Mouse (Mus musculus): ENCODE measurements at regions not wholly inside any gene's neighbourhood (a gene's known extent, or its start where the extent isn't known, plus 50 kb on each side); places are given as distances from the start of the nearest gene placed in this dataset.
A peak's percentile ranks its signal among the peaks of the same experiment; 100 is the strongest.

DNA sequence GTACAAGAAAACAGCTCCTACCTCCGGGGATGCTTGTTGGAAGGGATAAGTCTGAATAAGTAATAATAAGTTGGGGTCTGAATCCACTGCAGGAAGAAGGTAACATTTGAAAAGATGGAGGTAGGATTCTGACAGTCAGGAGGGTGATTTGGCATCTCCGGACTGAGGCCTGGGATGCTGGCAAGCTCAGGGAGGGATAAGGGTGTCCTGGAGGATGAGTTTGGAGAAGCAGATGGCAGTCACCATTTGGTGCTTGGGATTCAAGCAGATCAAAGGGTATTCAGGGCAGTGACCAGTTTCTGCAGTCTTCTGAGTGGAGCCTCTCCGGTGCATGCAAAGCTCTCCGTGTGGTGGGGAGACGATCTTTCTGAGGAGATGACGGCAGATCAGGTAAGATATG is 62.9 kb upstream of the Gm2310 start:
- no peak overlapping the region for H3K9ac ChIP-seq
- H3K36me3 ChIP-seq, result no peaks in the 10 kb centered on the region
- no peaks in the 10 kb centered on the region for H3K4me1 ChIP-seq
- no peaks in the 10 kb centered on the region for H3K9me3 ChIP-seq
- ATAC-seq (ENCODE audit: extremely low read depth, insufficient number of reproducible peaks, low FRiP score, low TSS enrichment), result no peak
- H3K4me2 ChIP-seq, result no peak overlapping the region
- no peak overlapping the region for H3K4me3 ChIP-seq
- H3K27me3 ChIP-seq (replicated peaks), result peaks cover 23% of the 10 kb centered on the region
- 49% methylated on average over 6 of the region's 6 CpGs for WGBS
- H3K27ac ChIP-seq (replicated peaks), result no peak overlapping the region

DNA sequence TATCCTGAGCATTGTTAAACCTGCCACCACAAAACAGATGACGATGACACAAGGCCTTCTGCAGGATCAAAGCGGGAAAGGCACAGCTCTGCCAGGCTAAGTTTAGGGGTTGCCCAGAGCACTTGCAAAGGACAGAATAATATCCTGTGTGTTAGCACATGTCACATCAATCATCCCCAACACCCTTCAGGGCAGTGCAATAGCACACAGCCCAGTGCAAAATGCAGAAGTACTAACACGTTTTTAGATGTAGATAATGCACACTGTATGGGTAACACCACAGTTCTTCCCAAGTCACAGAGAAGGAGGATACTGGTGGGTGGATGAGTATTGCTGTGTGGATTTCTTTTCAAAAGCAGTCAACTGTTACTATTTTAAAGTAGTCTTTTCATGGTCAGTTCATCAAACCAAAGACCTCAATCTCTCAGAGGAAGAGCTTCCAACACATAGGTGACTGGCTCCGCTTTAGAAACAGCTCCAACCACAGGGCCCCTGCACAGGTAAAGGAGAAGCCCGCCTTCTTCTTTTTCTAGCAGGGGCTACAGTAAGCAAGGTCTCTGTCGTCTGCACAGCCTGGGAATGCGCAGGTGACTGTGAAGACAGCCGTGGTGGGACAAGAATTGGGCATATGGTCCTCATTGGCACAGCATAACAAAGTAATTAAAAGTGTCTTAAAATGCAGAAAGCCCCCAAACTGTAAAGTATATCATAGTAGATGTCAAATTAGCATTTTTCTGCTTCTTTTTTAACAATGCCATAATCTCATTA is 61.6 kb upstream of the Gm2310 start:
- no peak for ATAC-seq (ENCODE audit: extremely low read depth, insufficient number of reproducible peaks, low FRiP score, low TSS enrichment)
- H3K4me1 ChIP-seq, result no peaks in the 10 kb centered on the region
- peaks cover 23% of the 10 kb centered on the region for H3K27me3 ChIP-seq (replicated peaks)
- no peak overlapping the region for H3K27ac ChIP-seq (replicated peaks)
- no peak overlapping the region for H3K4me2 ChIP-seq
- H3K36me3 ChIP-seq, result no peaks in the 10 kb centered on the region
- 61% methylated on average over 8 of the region's 8 CpGs for WGBS
- H3K4me3 ChIP-seq, result no peak overlapping the region
- no peak overlapping the region for H3K9ac ChIP-seq
- no peaks in the 10 kb centered on the region for H3K9me3 ChIP-seq

DNA sequence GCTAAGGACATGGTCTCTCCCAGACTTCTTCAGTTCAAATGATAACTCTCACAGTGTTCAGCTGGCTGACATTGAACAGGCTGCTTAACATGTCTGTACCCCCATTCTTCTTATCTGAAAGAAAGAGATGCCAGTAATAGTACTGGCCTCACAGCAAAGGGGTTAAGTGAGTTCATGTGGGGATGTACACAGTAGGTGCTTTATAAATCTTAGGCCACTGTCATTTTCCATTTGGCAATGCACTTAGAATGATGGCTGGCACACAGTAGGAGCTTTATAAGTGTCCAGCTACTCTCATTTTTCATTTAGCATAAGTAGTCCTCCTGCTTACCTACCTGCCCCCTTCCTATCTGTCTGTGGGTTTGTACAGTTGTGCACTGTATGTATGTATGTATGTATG is 60.3 kb upstream of the Gm2310 start:
- Histone ChIP-seq H3K9ac (no peak overlapping the region), H3K9me3 (no peaks in the 10 kb centered on the region), H3K4me1 (no peaks in the 10 kb centered on the region), H3K36me3 (no peaks in the 10 kb centered on the region), H3K27ac (replicated peaks) (no peak overlapping the region), H3K4me2 (no peak overlapping the region), H3K27me3 (replicated peaks) (peaks cover 23% of the 10 kb centered on the region), H3K4me3 (no peak overlapping the region)
- no peak for ATAC-seq (ENCODE audit: extremely low read depth, insufficient number of reproducible peaks, low FRiP score, low TSS enrichment)

DNA sequence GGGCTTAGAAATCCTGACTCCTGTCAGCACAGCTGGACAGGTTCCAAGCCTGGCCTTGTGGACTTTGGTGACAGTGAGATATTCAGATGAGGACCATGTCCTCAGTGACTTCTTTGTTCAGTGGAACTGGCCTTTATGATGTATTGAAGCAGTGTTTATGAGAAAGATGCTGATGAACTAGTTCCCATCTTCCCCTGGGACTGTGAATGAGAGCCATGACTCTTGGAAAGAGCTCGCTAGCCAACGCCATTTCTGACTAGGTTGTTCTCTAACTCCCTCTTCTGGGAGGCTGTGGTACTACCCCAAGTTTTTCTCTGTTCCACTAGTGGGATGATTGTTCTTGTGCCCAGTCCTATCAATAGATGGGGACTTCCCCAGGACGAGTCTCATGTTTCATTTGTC is 57.7 kb upstream of the Gm2310 start:
- Histone ChIP-seq H3K4me3 (no peak overlapping the region), H3K4me2 (no peak overlapping the region), H3K27me3 (replicated peaks) (peaks cover 22% of the 10 kb centered on the region), H3K27ac (replicated peaks) (no peak overlapping the region), H3K36me3 (no peaks in the 10 kb centered on the region), H3K4me1 (no peaks in the 10 kb centered on the region), H3K9me3 (no peaks in the 10 kb centered on the region), H3K9ac (no peak overlapping the region)
- WGBS, result 12% methylated on average over 3 of the region's 3 CpGs
- ATAC-seq (ENCODE audit: extremely low read depth, insufficient number of reproducible peaks, low FRiP score, low TSS enrichment), result no peak

DNA sequence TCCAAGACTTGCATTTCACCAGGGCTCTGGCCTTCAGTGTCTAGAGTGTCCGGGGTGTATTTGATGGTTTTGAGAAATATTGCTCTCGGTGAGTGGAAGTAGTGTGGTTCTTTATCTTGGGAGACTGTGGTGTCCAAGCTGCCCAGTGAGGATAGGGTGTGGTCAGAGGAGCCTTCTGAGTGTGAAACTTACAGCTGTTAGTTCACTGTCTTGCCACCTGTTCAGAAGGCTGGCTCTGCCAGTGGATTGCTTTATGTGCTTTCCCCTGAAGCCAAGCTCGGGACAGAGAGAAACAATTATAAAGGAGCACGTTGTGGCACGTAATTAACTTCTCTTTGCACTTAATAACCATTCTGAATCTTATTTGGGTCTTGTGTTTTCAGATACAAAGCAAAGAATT is 57.2 kb upstream of the Gm2310 start:
- ATAC-seq (ENCODE audit: extremely low read depth, insufficient number of reproducible peaks, low FRiP score, low TSS enrichment), result no peak
- Histone ChIP-seq H3K4me2 (no peak overlapping the region), H3K27me3 (replicated peaks) (peaks cover 27% of the 10 kb centered on the region), H3K4me3 (no peak overlapping the region), H3K36me3 (no peaks in the 10 kb centered on the region), H3K4me1 (no peaks in the 10 kb centered on the region), H3K27ac (replicated peaks) (no peak overlapping the region), H3K9me3 (no peaks in the 10 kb centered on the region), H3K9ac (no peak overlapping the region)
- 69% methylated on average over 5 of the region's 5 CpGs for WGBS

DNA sequence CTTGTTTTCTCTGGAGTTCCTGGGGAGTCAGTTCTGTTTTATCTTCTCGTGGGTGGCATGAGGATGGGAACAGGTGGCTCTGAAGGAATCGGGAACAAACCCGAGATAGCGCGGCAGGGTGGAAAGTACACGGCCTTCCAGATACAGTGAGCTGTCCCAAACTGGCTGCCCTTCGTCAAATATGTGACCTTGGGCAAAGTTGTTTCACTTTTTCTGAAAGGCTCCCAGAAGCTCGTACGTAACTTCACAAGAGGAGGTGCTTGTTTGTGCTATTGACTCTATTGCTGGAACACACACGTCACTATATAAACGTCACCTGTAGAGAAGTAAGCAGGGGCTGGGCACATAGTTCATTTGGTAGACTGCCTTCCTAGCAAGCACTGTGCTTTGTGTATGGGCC is 49.9 kb upstream of the Gm2310 start:
- H3K4me2 ChIP-seq, result peak overlapping the region; percentile 99
- peak overlapping the region; percentile 74 for H3K9ac ChIP-seq

More for the DNA sequence above, 49.9 kb upstream of the Gm2310 start:
- no peak overlapping the region for H3K27ac ChIP-seq (replicated peaks)
- no peaks in the 10 kb centered on the region for H3K9me3 ChIP-seq
- H3K4me1 ChIP-seq, result peaks cover 13% of the 10 kb centered on the region
- ATAC-seq (ENCODE audit: extremely low read depth, insufficient number of reproducible peaks, low FRiP score, low TSS enrichment), result no peak
- H3K4me3 ChIP-seq, result peak overlapping the region; percentile 71
- H3K36me3 ChIP-seq, result no peaks in the 10 kb centered on the region
- peaks cover 37% of the 10 kb centered on the region for H3K27me3 ChIP-seq (replicated peaks)
- 4% methylated on average over 11 of the region's 11 CpGs for WGBS

All from heart, embryonic 13.5 days (tissue).